Mouse (Mus musculus) forebrain, postnatal 0 days (tissue): ENCODE measurements around the gene Glod5. TPM values are rescaled to one million over a fixed set of nuclear protein-coding genes. Genes with fewer than 3 reads are reported as not detected.

Source experiments
- ATAC-seq: fragments of 200-750 bp; cut with Nextera tagmentation; 2 replicates; pipeline ENCODE4 v1.8.0; 2017; ENCODE audit warnings: mild to moderate bottlenecking, moderate library complexity
- DNase-seq: peaks from one replicate; pipeline ENCODE4 v3.0.0-alpha.2; 2015
- H3K27ac ChIP-seq: fragments of 300-500 bp; sonication (generic); 2 replicates; pipeline ENCODE4 v1.5.1; 2014; ENCODE audit warnings: low read depth, mild to moderate bottlenecking, antibody characterized with exemption, low read length, moderate library complexity, mixed read lengths
- H3K27me3 ChIP-seq: fragments of 300-500 bp; sonication (generic); 2 replicates; pipeline ENCODE4 v1.6.1; 2014; ENCODE audit warnings: mild to moderate bottlenecking, low read length, mixed read lengths; ENCODE audit not compliant: insufficient read depth
- H3K36me3 ChIP-seq: fragments of 300-500 bp; sonication (generic); 2 replicates; pipeline ENCODE4 v1.6.1; 2014; ENCODE audit warnings: mild to moderate bottlenecking, moderate library complexity; ENCODE audit not compliant: insufficient read depth
- H3K4me1 ChIP-seq: fragments of 300-500 bp; sonication (generic); 2 replicates; pipeline ENCODE4 v1.6.1; 2014; ENCODE audit warnings: antibody characterized with exemption; ENCODE audit not compliant: insufficient read depth
- H3K4me2 ChIP-seq: fragments of 300-500 bp; sonication (generic); 2 replicates; pipeline ENCODE4 v1.6.1; 2014; ENCODE audit warnings: low read depth, mild to moderate bottlenecking, moderate library complexity
- H3K4me3 ChIP-seq: fragments of 300-500 bp; sonication (generic); 2 replicates; pipeline ENCODE4 v1.5.1; 2014; ENCODE audit warnings: low read depth, low read length, mixed read lengths
- H3K9ac ChIP-seq: fragments of 300-500 bp; sonication (generic); 2 replicates; pipeline ENCODE4 v1.6.1; 2014; ENCODE audit warnings: mild to moderate bottlenecking
- H3K9me3 ChIP-seq: fragments of 300-500 bp; sonication (generic); 2 replicates; pipeline ENCODE4 v1.6.1; 2016; ENCODE audit warnings: low read length
- CTCF ChIP-seq: sonication (generic); IDR thresholded peaks from 2 replicates; pipeline ENCODE4 v1.5.1; 2016; ENCODE audit warnings: antibody characterized with exemption, control low read depth, low read depth
- WGBS: fragments of 180-500 bp; shearing (Covaris S2); extraction: QIAGEN DNeasy Blood & Tissue Kit; methylation state at CpG from one replicate; pipeline ENCODE4 v1.1.7; 2014; 5-methylcytosine and 5-hydroxymethylcytosine counted together
- polyA plus RNA-seq: library from polyadenylated mRNA; unstranded; fragments of >200 nt; fragmentation: Nextera tagmentation; extraction: Ambion mirVana; gene quantifications from 2 replicates; pipeline ENCODE4 v1.2.1, GENCODE M21; 2015
- total RNA-seq: library from RNA; depleted of rRNA; stranded (reverse); fragments of >200 nt; gene quantifications from 2 replicates; pipeline ENCODE4 v1.2.3, GENCODE M21; 2014

The Glod5 gene
- total and polyA plus RNA-seq, 2 experiments from 2014 or later: 0.43 to 1.2 TPM

DNA sequence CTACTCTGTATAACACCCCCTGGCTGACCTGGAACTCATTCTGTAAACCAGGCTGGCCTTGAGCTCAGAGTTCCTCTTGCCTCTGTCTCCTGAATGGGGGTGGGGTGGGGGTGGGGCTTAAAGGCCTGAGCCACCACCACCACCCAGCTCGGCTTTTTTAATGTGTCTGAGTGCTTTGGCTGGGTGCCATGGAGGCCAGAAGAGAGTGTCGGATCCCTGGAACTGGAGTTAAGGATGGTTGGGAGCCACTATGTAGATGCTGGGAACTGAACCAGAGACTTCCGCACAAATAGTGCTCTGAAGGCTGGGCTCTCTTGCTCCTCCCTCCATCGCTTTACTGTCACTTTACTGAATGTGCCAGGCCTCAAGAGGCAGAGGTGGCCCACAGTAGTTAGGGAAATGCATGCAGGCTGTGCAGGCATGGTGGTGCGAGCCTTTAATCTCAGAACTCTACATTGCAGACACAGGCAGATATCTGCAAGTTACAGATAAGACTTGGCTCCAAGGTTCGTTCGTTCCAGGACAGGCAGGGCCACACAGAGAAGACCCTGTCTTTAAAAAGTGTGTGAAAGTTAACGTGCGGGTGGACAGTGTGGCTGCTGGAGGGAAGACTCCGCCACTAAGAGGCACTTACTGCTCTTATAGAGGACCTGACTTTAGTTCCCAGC, 25.1 kb downstream of the Glod5 start:
- no peak overlapping the region for H3K27ac ChIP-seq
- no peaks in the 10 kb centered on the region for H3K4me1 ChIP-seq
- H3K9me3 ChIP-seq: no peaks in the 10 kb centered on the region
- ATAC-seq (no peak), DNase-seq (no peak)
- no peaks in the 10 kb centered on the region for H3K27me3 ChIP-seq
- no peaks in the 10 kb centered on the region for H3K36me3 ChIP-seq
- no peak for TF ChIP-seq CTCF
- H3K4me3 ChIP-seq: no peak overlapping the region
- no peak overlapping the region for H3K9ac ChIP-seq
- no peak overlapping the region for H3K4me2 ChIP-seq
- WGBS: 73% methylated on average over 10 of the region's 10 CpGs

DNA sequence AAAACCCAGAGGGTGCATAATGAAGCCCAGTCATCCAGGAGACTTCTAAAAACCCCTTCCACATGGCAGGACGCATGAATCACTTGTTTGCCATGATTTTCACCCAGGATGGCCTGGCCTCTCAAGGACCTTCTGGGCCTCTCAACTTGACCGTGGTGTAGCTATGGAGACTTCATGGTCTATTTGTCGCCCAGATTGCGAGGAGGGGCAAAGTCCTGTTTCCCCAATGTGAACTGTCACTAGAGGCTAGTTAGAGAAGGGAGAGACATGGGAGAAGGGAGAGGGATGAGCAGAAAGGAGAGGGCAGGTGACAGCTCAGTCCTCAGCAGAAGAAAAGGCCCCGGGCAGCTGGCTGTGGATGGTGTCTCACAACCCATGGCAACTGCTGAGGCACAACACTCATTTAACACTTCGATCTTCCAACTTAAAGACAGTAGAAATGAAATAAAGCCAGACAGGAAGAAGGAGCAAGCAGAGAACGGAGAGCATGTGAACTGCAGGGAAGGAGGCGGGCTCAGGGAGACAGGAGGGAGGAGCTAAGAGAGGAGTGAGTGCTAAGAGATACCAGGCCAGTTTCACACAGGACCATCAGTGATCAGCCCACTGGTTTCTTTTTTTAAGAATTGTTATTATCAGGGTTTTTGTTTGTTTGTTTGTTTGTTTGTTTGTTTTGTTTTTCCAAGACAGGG, 25.8 kb downstream of the Glod5 start:
- no peak overlapping the region for H3K9ac ChIP-seq
- H3K4me3 ChIP-seq: no peak overlapping the region
- no peaks in the 10 kb centered on the region for H3K36me3 ChIP-seq
- no peaks in the 10 kb centered on the region for H3K9me3 ChIP-seq
- no peak overlapping the region for H3K4me2 ChIP-seq
- DNase-seq: no peak
- H3K4me1 ChIP-seq: no peaks in the 10 kb centered on the region
- no peaks in the 10 kb centered on the region for H3K27me3 ChIP-seq
- no peak for TF ChIP-seq CTCF
- ATAC-seq: no peak
- 63% methylated on average over 8 of the region's 8 CpGs for WGBS
- no peak overlapping the region for H3K27ac ChIP-seq

DNA sequence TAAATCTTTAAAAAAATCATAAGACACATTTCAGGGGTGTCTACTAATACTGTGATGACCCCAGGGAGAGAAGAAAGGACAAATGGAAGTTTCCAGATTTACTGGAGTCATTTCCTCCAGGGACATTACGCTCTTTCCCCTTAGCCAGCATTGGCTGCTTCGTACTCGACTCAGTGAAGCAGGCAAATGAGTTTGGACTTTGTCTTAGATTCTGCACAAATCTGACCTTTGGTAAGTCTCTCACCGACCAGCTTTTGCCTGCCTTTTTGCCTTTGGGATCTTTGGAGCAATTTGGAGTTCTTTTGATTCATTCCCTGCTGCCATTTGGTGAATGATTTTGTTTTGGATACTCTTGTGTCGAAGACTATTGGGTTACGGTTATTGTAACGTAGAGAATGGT, 36.9 kb downstream of the Glod5 start:
- H3K9ac ChIP-seq: no peak overlapping the region

DNA sequence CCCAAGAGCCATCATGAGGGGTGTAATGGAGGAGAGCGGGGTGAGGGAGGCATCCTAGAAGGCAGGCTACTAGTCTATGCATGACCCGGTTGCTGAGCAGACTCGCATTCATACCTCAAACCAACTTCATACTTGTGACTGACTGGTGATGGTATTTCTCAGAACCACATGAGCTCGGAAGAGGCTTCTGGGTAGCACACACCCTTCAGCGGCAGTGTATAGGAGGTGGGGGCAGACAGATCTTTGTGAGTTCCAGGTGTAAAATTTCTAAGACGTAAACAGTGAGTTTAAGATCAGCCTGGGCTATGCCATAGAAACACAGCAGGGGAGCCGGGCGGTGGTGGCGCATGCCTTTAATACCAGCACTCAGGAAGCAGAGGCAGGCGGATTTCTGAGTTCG, 40.4 kb downstream of the Glod5 start, which contains the start of gene Gata1:
Gata1 (minus strand) TSS at position 180 of the 400 bp plus-strand sequence.
- no peak for DNase-seq
- TF ChIP-seq CTCF: no peak
- H3K27ac ChIP-seq: no peak within 1 kb of the TSS

More for the DNA sequence above, 36.9 kb downstream of the Glod5 start:
- TF ChIP-seq CTCF: no peak
- no peak for ATAC-seq
- no peaks in the 10 kb centered on the region for H3K9me3 ChIP-seq
- no peaks in the 10 kb centered on the region for H3K4me1 ChIP-seq
- no peak for DNase-seq
- WGBS: 89% methylated on average over 7 of the region's 7 CpGs
- no peaks in the 10 kb centered on the region for H3K36me3 ChIP-seq
- no peak overlapping the region for H3K27ac ChIP-seq
- H3K4me2 ChIP-seq: no peak overlapping the region
- no peaks in the 10 kb centered on the region for H3K27me3 ChIP-seq
- H3K4me3 ChIP-seq: no peak overlapping the region

DNA sequence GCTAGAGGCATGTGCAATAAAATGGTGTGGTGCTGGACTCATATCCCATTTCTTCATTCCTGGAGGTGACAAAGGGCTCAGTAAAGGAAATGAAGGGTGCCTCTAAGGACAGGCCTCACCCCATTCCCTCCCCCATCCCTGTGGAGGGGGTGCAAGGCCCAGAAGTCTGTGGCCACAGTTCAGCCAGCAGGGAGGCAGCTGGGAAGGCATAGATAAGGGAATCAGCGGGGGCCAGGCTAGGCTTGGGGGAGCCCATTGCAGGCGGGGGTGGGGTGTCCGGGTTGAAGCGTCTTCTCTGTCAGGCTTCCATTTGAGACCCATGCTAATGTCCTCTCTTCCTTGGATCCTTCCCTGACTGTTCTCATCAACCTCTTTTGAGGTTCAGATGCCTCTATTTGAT, 47.0 kb downstream of the Glod5 start:
- no peaks in the 10 kb centered on the region for H3K4me1 ChIP-seq

More for the DNA sequence above, 40.4 kb downstream of the Glod5 start, which contains the start of gene Gata1:
- Histone ChIP-seq H3K27me3 (no peaks in the 10 kb centered on the region), H3K4me3 (no peak within 1 kb of the TSS), H3K9me3 (no peaks in the 10 kb centered on the region), H3K9ac (no peak within 1 kb of the TSS), H3K4me1 (no peaks in the 10 kb centered on the region), H3K36me3 (no peaks in the 10 kb centered on the region), H3K4me2 (no peak within 1 kb of the TSS)
- WGBS: 95% methylated on average over 11 of the region's 11 CpGs
- ATAC-seq: no peak

DNA sequence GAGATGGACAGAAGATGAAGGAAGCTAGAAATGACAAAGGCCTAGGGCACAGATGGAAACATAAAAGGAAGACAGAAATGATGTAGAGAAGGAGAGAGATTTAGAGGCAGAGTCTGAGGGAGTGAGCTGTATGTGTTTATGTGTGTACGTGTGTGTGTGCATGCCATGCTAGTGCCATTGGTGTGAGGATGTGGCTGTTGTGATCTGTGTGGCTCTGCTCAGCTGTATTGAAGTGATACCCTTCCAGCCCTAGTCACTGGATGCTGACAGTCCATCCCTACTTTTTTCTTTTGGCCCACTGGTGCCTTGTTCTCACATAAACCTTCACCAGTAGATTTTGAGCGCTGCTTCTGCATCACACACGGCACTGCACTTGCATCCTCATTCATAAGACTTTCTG, 49.4 kb downstream of the Glod5 start:
- no peak for ATAC-seq
- TF ChIP-seq CTCF: no peak
- H3K4me2 ChIP-seq: no peak overlapping the region
- no peak overlapping the region for H3K27ac ChIP-seq
- no peak overlapping the region for H3K4me3 ChIP-seq
- H3K9ac ChIP-seq: no peak overlapping the region
- H3K9me3 ChIP-seq: no peaks in the 10 kb centered on the region
- no peaks in the 10 kb centered on the region for H3K27me3 ChIP-seq
- H3K4me1 ChIP-seq: no peaks in the 10 kb centered on the region
- no peaks in the 10 kb centered on the region for H3K36me3 ChIP-seq
- 94% methylated on average over 3 of the region's 3 CpGs for WGBS
- no peak for DNase-seq

More for the DNA sequence above, 47.0 kb downstream of the Glod5 start:
- H3K4me2 ChIP-seq: no peak overlapping the region
- TF ChIP-seq CTCF: no peak
- 78% methylated on average over 4 of the region's 4 CpGs for WGBS
- ATAC-seq: no peak
- no peak overlapping the region for H3K9ac ChIP-seq
- H3K4me3 ChIP-seq: no peak overlapping the region
- H3K9me3 ChIP-seq: no peaks in the 10 kb centered on the region
- no peak overlapping the region for H3K27ac ChIP-seq
- H3K27me3 ChIP-seq: no peaks in the 10 kb centered on the region
- H3K36me3 ChIP-seq: no peaks in the 10 kb centered on the region
- DNase-seq: no peak

DNA sequence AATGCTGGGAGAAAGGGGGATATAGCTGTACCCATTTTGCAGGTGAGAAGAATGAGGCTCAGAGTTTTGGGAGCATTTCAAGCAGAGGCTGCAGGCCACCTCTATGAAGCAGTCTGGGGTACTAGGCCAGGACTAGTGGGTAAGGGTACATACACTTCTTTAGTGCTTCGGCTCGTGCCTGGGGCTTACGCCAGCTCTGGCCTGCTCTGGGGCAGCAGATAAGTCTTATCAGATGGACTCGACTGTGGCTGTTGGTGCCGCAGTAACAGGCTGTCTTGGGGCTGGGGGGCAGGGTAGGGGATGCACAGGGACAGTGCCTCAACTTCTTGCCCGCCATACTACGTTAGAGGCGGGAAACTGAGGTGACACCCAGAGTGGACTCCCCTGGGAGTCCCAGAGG, 50.1 kb downstream of the Glod5 start:
- H3K4me3 ChIP-seq: no peak overlapping the region
- no peak overlapping the region for H3K27ac ChIP-seq
- no peak overlapping the region for H3K9ac ChIP-seq
- ATAC-seq: no peak
- 92% methylated on average over 8 of the region's 8 CpGs for WGBS
- H3K4me1 ChIP-seq: no peaks in the 10 kb centered on the region
- no peaks in the 10 kb centered on the region for H3K9me3 ChIP-seq
- H3K27me3 ChIP-seq: no peaks in the 10 kb centered on the region
- TF ChIP-seq CTCF: no peak
- no peak for DNase-seq
- H3K36me3 ChIP-seq: no peaks in the 10 kb centered on the region
- H3K4me2 ChIP-seq: no peak overlapping the region
